Mouse (Mus musculus): Measurements from ENCODE around the gene Ext2.

DNA sequence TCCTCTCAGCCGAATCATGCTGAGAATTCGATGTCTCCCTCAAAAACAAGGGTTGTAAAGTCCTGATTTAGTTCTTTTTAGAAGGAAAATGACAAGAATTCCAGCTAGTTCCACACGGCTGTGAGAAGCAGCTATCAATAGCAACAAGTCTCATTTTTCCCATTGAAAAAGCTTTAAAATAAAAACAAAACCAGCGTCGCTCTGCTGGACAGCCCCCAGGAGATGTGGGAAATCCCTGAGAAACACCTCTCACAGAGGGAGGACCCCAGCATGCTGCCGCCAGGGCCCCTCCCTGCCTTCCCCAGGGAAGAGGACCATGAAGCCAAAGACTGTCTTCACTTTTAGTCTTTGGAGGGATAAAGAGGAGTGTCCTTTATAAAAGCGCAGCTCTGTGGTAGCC is 21.3 kb downstream of the Ext2 start:
- TF ChIP-seq CTCF (IDR thresholded peaks at IDR 0.05; ENCODE audit: control insufficient read depth, insufficient read depth, insufficient read length) (no peak), USF1 (IDR thresholded peaks at IDR 0.05; ENCODE audit: low read depth) (no peak), MYOD1 (IDR thresholded peaks at IDR 0.05; ENCODE audit: control insufficient read depth, insufficient read length, low read depth) (no peak), MAX (IDR thresholded peaks at IDR 0.05) (no peak), MYOG (IDR thresholded peaks at IDR 0.05; ENCODE audit: control insufficient read depth, extremely low read depth, insufficient read length) (no peak), CEBPB (IDR thresholded peaks at IDR 0.05; ENCODE audit: low read depth) (no peak)

Measured in C2C12 (cell line).